Mouse (Mus musculus): ENCODE results near the gene Auts2.

- TF ChIP-seq CTCF (IDR thresholded peaks at IDR 0.05; ENCODE audit: extremely low read depth, insufficient read length, insufficient replicate concordance, low read depth, low read length) = no peak
- no peak for TF ChIP-seq POLR2A (IDR thresholded peaks at IDR 0.05; ENCODE audit: low read depth, low read length)
Observed at GRCm38 (mm10) chr5:131533815-131534214, 1009.3 kb downstream of the Auts2 start.

Measured in small intestine, adult 2 months (tissue).